Mouse (Mus musculus) adrenal gland, adult 8-10 months (tissue): Measurements from ENCODE around the gene Dbi. TPM values are rescaled to one million over a fixed set of nuclear protein-coding genes. Genes with fewer than 3 reads are reported as not detected.

Experiments used
- DNase-seq: peaks from one replicate; pipeline ENCODE4 v3.0.0; 2022
- total RNA-seq, 4 experiments: library from RNA; stranded (reverse); gene quantifications; 2 replicates each; pipeline ENCODE4 v1.2.4; 2022

Dbi gene
- total RNA-seq, 4 experiments from 2014 or later: 667 to 804 (median 753) TPM

DNA sequence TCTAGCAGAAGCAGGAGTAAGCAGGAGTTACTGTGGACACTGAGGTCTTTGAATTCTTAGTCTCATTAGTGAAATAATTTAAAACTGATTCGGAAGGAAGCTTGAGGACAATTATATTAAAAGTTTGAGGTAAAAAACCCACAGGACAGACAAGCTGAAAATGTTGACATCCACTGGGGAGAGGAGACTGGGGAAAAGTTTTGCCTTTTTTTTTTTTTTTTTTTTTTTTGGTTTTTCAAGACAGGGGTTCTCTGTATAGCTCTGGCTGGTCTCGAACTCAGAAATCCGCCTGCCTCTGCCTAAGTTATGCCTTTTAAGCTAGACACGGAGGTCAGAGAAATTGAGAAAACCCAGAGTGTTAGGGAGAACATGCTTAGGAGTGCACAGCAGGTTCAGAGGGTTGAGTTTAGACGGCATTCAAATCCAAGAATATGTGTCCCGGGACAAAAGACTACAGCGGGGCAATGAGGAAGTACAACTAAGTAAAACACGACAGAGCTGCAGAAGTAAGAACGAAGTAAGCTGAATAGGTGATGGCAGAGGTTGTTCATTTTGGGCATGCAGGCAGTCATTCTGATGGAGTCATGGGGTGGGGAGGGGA is 1.2 kb upstream of the Dbi start:
- DNase-seq: no peak

DNA sequence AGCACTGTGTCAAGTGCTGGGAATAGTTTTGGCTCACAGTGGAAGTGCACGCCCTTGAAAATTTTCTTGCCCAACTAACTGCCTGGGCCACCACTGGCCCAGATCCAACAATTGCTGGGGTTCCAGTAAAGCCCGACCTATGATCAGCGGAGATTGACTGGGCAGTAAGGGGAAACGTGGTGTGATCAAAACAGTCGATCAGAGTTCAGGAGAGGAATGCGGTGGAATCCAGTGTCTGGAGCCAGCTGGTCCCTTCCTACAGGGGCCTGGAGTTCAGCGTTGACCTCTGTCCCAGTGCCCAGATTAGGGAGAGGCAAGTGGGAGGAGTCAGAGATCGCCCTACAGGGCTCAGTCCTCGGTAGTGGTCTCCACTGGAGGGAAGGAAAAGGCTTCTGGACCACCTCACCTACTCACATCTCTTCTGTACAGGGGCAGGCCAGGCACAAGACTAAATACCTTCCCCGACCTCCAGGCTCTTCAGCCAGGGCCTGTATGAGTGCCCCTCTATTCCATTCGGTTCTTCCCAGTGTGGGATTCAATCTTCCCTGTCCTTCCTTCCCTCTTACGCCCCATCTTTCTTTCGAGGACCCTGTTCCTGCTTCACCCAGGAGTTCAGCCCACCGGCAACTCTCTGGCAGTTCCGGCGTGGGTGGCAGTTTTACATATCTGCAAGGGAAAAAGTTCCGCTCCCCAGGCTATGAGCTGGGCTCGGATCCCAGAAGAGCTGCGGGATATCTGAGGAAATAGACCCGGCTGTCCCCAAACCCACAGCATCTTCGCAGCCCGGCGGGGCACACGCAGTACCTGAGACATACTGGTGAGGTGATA is 523 bp downstream of the Dbi start:
- DNase-seq: peak; percentile 77

DNA sequence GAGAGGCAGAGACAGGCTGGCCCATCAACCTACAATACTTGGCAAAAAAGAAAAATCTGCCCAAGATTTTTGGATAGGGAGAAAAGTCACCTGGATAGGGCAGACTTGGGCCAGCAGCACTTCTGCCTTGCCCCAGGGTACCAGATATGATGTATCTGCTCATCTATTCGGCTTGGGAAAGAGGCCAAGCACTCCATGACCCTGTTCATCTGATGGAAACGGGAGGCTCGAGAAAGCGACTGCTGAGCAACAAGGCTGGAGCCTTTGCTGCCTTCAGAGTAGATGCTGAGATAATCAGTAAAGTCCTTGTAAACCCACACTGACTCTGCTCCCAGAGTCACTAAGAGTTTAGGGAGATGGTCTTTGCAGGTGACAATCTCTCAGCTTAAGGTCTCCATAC is 1.5 kb downstream of the Dbi start:
- DNase-seq: no peak

DNA sequence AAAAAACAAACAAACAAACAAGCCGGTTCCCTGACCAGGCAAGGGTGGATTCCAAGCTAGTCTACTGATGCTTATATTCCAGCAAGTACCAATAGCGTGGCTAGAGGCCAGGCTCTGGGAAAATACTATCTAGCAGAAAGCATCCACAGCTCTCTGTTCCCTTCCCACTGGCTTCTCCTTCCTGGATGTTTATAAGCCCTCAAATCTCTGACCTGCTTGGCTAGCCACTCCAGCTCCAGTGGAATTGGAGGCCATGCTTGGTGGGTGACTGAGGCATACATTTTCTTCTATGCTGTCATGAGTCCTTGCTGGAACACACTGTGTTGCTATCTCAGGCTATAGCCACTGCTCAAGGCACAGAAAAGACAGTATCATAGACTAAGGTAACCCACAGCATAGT is 2.0 kb downstream of the Dbi start:
- DNase-seq: no peak

DNA sequence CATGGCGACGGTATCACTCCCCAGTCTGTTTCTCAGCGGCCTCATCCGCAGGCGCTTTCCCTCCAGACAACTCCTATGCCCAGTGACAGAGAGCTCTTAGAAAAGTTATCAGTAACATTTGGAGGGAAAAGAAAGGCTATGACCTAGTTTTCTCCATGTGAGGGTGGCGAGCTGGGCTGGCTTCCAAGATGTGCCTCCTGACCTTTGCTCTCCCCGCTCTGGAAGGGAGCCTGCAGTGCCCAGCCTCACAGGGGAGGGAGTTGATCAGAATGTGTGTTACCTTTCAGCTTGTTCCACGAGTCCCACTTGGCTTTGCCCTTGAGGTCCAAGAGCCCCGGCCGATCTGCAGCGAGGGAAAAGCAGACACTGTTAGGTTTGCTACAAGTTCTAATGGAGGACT is 4.8 kb downstream of the Dbi start:
- peak; percentile 72 for DNase-seq

DNA sequence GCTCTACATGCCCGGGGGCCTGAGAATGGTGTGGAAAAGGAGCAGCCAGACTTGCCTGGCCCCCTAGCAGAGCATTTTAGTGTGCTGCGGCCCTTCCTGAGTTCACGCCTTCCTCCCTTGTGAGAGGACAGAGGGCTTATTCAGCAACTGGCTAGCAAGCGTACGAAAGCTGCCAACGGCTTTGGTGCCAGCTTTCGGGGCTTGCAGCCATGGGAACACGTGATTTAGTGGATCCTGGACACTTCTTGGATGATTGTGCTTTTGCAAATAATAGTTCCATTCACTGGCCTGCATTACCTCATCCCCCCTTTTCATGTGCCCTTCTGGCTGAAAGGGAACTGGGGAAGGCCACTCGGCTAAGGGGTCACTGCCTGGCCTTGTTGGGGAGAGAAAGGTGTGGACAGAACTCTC is 5.2 kb downstream of the Dbi start:
- peak; percentile 71 for DNase-seq

DNA sequence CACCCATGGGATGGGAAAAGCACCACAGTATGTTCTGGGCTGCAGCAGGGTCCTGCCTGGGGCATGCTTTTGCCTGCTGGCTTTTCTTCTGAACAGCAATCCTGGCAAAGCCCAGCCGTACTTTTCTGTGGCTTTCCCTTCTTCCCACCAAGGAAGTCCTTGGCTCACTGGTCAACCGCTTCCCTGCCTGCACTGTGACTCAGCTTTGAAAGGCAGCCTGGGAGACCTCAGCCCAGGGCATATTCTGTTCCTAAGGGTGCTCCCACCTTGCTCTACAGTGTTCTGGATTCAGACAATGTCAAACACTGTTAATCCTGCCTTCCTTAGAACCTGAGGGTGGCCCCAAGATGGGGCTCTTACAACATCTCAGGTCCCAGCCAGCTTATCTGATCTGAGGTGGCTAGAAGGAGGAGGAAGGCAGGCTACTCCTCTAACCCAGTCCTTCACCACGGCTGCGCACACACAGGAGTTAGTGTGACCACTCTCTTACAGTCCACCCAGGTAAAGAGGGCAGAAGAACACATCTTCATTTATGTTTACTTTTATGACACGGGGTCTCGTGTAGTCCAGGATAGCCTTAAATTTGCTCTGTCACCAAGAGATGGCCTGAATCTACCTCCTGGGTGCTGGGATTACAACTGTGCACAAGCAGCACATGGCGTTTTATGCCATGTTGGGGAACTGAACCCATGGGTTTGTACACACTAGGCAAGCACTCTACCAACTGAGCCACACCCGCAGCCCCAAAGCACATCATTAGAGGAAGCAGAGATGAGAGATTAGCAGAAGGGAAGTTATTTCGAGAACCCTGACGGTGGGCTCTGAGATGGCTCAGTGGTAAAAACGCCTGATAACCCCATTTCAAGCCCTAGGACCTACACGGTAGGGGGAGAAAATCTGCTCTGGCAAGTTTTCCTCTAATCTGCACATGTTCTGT is 8.4 kb downstream of the Dbi start:
- no peak for DNase-seq

DNA sequence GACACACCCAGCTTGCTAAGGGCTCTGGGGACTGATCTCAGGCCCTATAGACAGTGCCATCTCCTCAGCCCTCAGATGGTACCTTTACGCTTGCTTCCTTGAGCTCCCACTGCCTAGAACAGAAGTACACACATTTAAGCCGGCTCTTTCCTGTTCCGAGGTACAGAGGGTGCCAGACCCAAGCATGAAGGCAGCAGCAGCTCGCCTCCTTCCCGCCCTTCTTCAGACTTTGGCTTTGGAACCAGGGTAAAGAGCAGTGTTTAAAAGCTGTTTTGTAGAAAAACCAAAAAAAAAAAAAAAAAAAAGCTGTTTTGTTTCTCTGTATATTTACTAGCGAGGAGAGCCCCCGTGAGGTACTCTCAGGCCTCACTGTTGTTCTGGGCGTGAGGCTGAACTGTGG is 9.1 kb downstream of the Dbi start:
- DNase-seq: no peak

DNA sequence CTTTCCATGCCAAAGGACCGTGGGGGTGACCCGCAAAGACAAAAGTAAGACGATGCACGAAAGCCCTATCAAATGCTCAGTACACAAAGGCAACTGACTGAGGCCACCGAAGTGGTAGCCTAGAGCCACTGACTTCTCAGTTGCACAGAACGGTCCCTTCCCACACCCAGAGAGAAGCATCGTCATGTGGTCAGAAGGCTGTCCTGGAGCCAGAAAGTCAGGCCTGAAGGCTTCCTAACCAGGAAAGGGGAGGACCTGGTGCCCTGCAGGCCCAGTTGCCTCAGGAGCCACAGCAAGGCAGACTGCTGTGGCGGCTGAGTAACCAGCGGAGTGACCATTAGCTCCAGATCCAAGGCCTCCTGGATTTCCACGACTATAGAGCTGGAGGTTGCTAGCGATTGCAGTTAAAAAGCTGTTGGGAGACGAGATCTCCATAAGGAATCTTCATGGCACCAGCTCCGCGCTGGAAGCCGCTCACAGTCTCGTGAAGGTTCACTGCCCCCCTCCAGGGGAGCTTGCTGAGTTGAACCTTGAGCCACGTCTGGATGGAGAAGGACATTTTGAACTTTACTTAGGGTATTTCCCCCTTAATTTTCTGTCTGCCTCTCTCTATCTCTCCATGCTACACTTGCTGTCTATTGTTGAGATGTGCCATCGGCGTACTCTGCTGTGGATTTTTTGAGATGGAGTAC is 11.0 kb downstream of the Dbi start:
- DNase-seq: no peak

DNA sequence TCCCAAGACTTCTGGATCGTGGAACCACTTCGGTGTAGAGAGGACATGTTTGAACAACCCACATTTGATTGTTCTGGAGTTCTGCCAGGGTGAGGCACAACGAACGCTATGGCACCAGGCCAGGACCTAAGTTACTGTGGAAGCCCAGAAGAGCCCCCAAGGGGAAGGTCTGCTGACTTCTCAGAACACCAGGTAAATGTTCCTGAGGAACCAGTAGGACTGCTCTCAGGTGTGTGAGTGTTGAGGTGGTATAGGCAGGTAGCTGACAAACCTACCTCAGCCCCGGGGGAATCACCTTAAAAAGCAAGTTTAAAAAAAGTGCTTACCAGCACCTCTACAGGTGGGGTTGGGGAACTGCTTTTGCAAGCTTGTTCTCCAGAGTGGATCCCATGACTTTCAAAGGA is 15.3 kb downstream of the Dbi start:
- DNase-seq: no peak

DNA sequence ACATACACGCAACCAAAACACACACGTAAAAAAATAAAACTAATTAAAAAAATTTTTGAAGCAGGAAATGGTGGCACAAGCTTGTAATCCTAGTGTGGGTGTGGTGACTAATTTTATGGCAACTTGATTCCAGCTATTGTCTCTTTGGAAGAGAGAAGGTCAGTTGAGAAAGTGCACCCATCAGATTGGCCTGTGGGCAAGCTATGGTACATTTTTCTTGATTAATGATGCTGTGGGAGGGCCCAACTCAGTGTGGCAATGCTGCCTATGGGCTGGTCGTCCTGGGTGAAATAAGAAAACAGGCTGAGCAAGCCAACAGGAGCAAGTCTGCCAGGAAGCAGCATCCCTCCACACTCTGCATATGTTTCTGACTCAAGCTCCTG is 19.7 kb downstream of the Dbi start:
- no peak for DNase-seq

DNA sequence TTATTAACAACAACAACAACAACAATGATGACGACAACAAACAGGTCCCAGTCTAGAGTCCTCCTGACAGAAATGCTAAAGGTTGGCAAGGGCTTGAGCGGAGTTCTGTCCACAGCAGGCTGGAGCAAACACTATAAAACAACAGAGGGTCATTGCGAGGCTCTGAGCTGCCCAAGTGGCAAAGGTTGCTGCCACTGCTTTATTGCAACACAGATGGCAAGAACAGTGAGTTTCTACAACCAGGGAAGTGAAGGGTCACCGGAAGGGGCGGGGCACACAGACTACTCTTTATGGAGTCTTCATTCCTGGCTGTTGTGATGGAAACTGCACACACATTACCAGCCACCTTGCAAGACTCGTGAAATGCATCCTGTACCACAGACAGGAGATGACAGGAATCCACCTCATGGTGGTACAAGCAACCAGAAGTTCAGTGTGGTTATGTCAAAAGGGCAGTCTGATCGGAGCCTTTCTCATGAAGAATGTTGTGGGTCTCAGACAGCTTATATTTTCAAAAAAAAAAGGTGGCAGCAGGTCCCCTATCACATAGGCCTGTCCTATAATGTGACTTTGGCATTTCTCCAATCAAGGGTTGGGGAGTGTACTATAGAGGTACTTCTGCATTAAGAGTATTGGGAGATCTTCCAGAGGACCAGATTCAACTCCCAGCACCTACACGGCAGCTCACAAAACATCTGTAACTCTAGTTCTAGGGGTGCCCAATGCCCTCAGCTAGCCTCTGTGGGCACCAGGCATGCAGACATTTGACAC is 20.2 kb downstream of the Dbi start:
- no peak for DNase-seq

DNA sequence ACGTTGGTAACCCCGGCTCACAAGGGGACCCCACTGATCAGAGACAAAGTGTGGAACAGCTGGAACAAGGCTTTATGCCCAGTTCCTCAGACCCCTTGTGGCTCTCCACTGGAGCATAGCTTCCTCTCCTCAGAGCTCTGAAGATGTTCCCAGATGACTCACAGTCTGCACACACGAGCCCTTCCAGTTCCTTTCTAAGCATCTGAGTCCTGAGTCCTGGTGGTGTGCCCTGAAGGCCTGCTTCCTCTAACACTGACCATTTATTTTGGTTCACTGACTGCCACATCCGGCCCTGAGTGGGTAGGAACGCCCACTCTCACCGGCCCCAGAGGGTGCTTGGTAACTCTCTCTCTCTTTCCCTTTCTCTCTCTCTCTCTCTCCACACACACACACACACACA is 21.4 kb downstream of the Dbi start:
- DNase-seq: no peak

DNA sequence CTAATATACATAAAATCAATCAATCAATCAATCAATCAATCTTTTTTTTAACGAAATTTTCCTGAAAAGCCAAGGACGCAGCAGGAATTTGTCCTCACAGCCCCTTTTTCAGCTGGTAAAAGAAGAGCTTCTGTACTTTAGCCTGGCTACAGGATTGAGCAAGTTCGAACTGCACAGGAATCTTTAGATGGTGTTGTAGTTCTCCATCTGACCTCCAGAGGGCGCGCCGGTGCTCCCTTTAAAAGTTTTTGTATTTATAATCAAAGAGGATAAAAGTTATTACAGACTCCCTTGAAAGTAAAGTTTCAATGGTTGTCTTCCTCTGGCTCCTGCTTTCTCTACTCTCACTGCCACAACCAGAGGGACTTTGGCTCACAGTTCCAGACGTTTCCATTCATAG is 22.6 kb downstream of the Dbi start:
- peak; percentile 54 for DNase-seq

DNA sequence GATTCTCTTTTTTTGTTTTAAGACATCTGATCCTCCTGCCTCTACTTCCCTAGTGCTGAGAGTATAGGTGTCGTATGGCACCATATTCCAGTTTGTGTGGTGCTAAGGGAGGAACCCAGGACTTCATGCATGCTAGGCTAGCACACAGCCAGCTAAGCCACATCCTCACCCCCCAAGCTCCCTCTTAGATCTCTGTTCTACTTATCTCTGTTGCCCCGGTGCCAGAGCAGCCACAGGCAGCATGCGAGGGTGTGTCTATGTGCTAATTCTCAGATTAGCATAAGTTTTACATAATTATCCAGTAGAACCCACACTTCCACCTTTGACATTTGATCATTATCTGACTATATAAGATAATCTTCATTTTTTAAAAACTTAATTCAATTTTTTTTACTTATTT is 26.0 kb downstream of the Dbi start:
- DNase-seq: no peak

DNA sequence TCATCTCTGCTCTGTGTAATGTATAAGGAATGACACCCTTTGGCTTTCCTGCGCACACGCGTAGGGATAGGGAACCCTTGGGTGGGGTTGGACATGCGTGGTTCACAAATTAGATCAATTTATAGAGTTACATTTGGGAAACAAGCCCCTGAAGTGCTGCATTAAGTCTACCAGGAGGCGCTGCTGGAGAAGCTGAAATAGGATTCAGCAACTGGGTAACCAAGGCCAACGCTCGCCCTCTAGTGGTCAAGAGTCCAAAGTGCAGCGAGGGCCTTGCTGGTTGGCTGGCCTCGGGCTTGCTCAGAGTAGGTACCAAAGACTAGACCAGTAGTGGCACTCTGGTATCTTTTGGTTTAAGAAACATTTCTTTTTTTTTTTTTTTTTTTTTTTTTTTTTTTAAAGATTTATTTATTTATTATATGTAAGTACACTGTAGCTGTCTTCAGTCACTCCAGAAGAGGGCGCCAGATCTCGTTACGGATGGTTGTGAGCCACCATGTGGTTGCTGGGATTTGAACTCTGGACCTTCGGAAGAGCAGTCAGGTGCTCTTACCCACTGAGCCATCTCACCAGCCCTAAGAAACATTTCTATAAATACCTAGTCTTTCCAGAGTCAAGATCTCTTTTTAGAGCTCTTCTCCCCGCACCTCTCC is 27.3 kb downstream of the Dbi start:
- peak; percentile 74 for DNase-seq

DNA sequence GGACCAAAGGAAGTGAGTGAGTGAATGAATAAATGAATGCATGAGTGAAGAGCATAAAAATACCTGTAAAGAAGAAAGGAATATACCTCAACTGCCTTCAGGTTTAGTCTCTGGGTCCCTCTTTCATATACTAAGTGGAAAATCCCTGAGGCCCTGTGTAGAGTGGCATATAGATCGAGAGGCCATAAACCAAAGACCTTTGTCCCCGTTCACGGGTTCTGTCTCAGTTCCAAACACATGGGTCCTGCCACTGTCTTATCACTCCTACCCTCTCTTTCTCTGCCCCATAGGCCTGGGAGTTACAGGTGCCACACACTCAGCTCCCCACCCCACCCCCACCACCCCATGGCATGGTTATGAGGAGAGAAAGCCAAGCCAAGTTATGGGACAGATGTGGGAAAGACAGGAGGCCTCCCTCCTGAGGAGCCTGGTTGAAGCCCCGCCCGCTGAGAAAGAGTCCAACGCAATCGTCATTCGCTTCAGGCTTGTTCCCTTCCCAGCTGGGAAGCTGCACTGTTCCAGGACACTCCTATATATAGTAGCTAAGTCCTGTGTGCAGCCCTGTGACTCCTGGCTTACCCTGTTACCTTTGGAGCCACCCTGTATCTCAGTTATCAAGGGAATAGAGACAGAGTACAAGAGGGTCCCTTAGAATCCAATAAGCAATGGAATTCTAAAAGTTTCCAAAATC is 29.9 kb downstream of the Dbi start:
- no peak for DNase-seq

DNA sequence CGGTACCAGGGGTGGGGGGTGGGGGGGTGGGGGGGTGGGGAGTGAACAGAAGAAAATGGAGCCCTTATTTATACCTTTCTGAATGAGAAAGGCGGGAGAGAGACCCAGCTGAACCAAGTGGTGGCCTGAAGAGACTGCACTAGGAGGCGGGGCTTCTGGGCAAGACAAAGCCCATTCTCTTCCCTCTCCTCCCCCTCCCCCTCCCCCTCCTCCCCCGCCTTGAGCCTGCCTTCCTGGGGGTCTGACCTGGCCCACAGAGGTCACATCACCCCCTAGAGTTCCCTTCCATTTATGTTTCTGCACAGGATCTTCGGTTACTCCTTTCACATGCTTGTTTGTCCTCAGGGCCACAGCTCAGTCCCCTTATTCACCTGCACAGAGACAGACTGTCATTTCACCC is 31.7 kb downstream of the Dbi start:
- no peak for DNase-seq

DNA sequence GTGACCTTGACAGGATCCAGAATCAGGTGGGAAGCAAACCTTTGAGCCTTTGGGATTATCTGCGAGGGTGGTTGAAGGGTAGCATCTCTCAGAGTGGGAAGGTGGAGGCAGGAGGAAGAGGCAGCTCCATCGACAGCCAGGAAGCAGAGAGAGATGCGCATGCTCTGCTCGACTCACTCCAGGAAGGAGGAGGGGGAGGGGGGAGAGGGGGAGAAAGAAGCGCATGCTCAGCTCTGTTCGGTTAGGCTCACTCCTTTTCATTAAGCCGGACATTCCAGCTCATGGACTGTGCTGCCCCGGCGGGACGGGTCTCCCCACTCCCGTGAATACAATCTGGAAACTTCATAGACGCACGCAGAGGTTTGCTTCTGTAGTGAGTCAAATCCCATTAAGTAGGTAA is 34.2 kb downstream of the Dbi start:
- no peak for DNase-seq

DNA sequence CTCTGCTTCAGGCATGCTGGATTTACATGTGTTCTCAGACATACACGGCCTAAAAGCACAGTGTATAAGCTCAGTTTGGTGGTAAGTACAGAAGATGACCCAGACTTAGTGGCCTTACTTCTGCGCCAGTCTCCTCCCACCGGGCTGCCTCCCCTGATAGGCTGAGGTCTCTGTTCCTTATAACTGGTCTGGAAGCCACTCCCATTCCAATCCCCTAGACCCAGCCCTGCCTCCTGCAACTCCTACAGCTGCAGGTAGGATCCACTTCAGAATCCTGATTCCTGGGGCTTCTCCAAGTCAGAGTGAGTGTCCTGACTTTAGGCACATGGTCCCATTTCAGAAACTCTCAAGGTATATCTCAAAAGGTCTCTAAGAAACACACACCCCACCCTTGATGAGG is 35.2 kb downstream of the Dbi start:
- no peak for DNase-seq
